Mouse (Mus musculus) myocyte (in vitro differentiated cells): ENCODE results near the gene Kif18a. TPM values are rescaled to one million over a fixed set of nuclear protein-coding genes. Genes with fewer than 3 reads are reported as not detected.

Experiments
- H3K27me3 ChIP-seq: one replicate; pipeline ENCODE4 v1.6.1; 2011; ENCODE audit not compliant: control insufficient read depth, insufficient read depth, insufficient read length
- H3K36me3 ChIP-seq: one replicate; pipeline ENCODE4 v1.6.1; 2011; ENCODE audit not compliant: control insufficient read depth, insufficient read depth
- H3K4me2 ChIP-seq: one replicate; pipeline ENCODE4 v1.6.1; 2011; ENCODE audit warnings: low read depth, control low read depth
- H3K4me3 ChIP-seq: one replicate; pipeline ENCODE4 v1.5.1; 2011; ENCODE audit warnings: mild to moderate bottlenecking, control low read depth, moderate library complexity
- H3K79me2 ChIP-seq: one replicate; pipeline ENCODE4 v1.6.1; 2011; ENCODE audit not compliant: control insufficient read depth, insufficient read depth
- H3ac ChIP-seq: one replicate; pipeline ENCODE4 v1.6.1; 2011; ENCODE audit not compliant: control insufficient read depth, insufficient read length
- CEBPB ChIP-seq: IDR thresholded peaks from 2 replicates; pipeline ENCODE4 v1.6.1; 2011; ENCODE audit warnings: mild to moderate bottlenecking, moderate library complexity; ENCODE audit not compliant: poor library complexity, insufficient read depth, severe bottlenecking
- E2F4 ChIP-seq: IDR thresholded peaks from one replicate; pipeline ENCODE4 v1.6.1; 2011; ENCODE audit warnings: mild to moderate bottlenecking, control low read depth, moderate library complexity; ENCODE audit not compliant: insufficient read depth
- MAX ChIP-seq: IDR thresholded peaks from one replicate; pipeline ENCODE4 v1.6.1; 2011; ENCODE audit warnings: low read depth, mild to moderate bottlenecking, control low read depth
- MYOD1 ChIP-seq, 3 experiments: IDR thresholded peaks; one replicate each; pipeline ENCODE4 v1.6.1; 2011; ENCODE audit warnings: control low read depth in 2 of 3, low read depth in 2 of 3, mild to moderate bottlenecking in 2 of 3, moderate library complexity in 1 of 3; ENCODE audit not compliant: insufficient read length in 2 of 3, control insufficient read depth in 1 of 3
- POLR2A ChIP-seq: IDR thresholded peaks from one replicate; pipeline ENCODE4 v1.6.1; 2011; ENCODE audit warnings: low read depth, mild to moderate bottlenecking, control low read depth, moderate library complexity; ENCODE audit not compliant: insufficient read length
- REST ChIP-seq: IDR thresholded peaks from one replicate; pipeline ENCODE4 v1.6.1; 2011; ENCODE audit warnings: mild to moderate bottlenecking, control low read depth, moderate library complexity; ENCODE audit not compliant: insufficient read depth, insufficient read length
- SRF ChIP-seq: IDR thresholded peaks from one replicate; pipeline ENCODE4 v1.6.1; 2011; ENCODE audit warnings: low read depth; ENCODE audit not compliant: control insufficient read depth, insufficient read length
- TCF12 ChIP-seq: IDR thresholded peaks from one replicate; pipeline ENCODE4 v1.6.1; 2011; ENCODE audit warnings: mild to moderate bottlenecking, control low read depth; ENCODE audit not compliant: poor library complexity, insufficient read depth, severe bottlenecking
- TCF3 ChIP-seq: IDR thresholded peaks from one replicate; pipeline ENCODE4 v1.6.1; 2011; ENCODE audit warnings: low read depth, control low read depth; ENCODE audit not compliant: insufficient read length
- USF1 ChIP-seq: IDR thresholded peaks from one replicate; pipeline ENCODE4 v1.6.1; 2011; ENCODE audit warnings: low read depth, mild to moderate bottlenecking, control low read depth, moderate library complexity
- polyA plus RNA-seq: library from polyadenylated mRNA; unstranded; fragments of >200 nt; fragmentation: generic; extraction: Trizol; gene quantifications from one replicate; pipeline ENCODE4 v1.2.1, GENCODE M21; 2012; ENCODE audit warnings: missing spikeins

Kif18a gene
- polyA plus RNA-seq, 1 experiment = 1.6 TPM

GRCm38 (mm10) chr2:109386211-109386610 lies 105.7 kb downstream of the Kif18a start:
- Histone ChIP-seq H3K36me3 (no peaks in the 10 kb centered on the region), H3ac (no peak overlapping the region), H3K4me2 (no peak overlapping the region), H3K27me3 (no peaks in the 10 kb centered on the region), H3K4me3 (no peak overlapping the region), H3K79me2 (no peaks in the 10 kb centered on the region)
- TF ChIP-seq MYOD1 (IDR thresholded peaks at IDR 0.05; ENCODE audit: control insufficient read depth in 1 of 3, insufficient read length in 2 of 3, low read depth in 2 of 3) (no peak), MAX (no peak)

- Histone ChIP-seq H3K36me3 (no peaks in the 10 kb centered on the region), H3K79me2 (no peaks in the 10 kb centered on the region), H3K4me2 (no peak overlapping the region), H3K4me3 (no peak overlapping the region), H3K27me3 (no peaks in the 10 kb centered on the region), H3ac (no peak overlapping the region)
- TF ChIP-seq REST = no peak
- no peak for TF ChIP-seq POLR2A
These were observed 108.2 kb downstream of the Kif18a start for GRCm38 (mm10) chr2:109388733-109389132.

- no peaks in the 10 kb centered on the region for H3K36me3 ChIP-seq
- no peaks in the 10 kb centered on the region for H3K79me2 ChIP-seq
- H3ac ChIP-seq = no peak overlapping the region
- H3K4me2 ChIP-seq = no peak overlapping the region
- no peak overlapping the region for H3K4me3 ChIP-seq
- H3K27me3 ChIP-seq = no peaks in the 10 kb centered on the region
- no peak for TF ChIP-seq TCF12
- TF ChIP-seq TCF3 = no peak
- no peak for TF ChIP-seq MAX
- TF ChIP-seq E2F4 = no peak
- no peak for TF ChIP-seq CEBPB
- TF ChIP-seq POLR2A = no peak
- TF ChIP-seq USF1 = no peak
- no peak for TF ChIP-seq SRF
These were observed 109.4 kb downstream of the Kif18a start for GRCm38 (mm10) chr2:109389977-109390376.

Other genes starting within 250 kb of the Kif18a start
- gene Mettl15, start within 50 bp of the Kif18a start, polyA plus RNA-seq = 5.6 TPM